Comparison of ENCODE assay signal across 8 mouse cellular contexts in the genomic region with DNA sequence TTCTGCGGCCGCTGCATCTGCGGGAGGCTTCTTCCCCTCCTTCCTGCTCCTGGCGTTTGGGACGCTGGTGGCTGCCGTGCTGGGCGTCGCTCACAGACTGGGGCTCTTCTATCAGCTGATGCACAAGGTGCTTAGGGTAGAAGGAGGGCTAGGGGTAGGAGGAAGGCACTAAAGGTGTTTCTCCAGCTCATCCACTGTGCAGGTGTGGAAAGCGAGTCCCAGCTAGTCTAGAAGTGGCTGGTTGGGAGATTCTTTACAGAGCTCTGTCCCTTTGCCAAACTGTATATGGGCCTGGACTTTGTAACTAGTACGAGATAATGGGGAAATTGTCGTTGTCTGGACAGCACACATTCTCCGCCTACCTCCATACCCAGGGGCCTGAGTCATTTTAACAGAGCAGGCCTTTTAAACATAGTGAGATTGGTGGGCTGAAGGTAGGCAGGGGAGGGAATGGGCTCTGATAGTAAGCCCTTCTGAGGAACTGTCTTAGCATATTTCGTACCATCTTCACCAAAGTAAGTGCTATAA. TPM values are rescaled to one million over a fixed set of nuclear protein-coding genes. Genes with fewer than 3 reads are reported as not detected.
A peak's percentile ranks its signal among the peaks of the same experiment; 100 is the strongest.
DNase-seq lines count a peak whose midpoint lies in the region; ATAC-seq and TF ChIP-seq lines count a peak whose summit lies in the region.

No protein-coding gene starts in this region.

- peak overlapping the region; percentile 96 for H3K27ac ChIP-seq in heart, adult 2 months
- H3K27ac ChIP-seq in CH12.LX (ENCODE audit: insufficient read depth, low read depth), result no peak overlapping the region
- H3K27ac ChIP-seq in forebrain, embryonic 15.5 days (replicated peaks), result peak overlapping the region; percentile 85
- peak overlapping the region; percentile 85 for H3K27ac ChIP-seq in liver, postnatal 0 days (ENCODE audit: low read depth)

- WGBS in heart, adult 2 months, result 6% methylated on average over 13 of the region's 13 CpGs
- 12% methylated on average over 13 of the region's 13 CpGs for WGBS in forebrain, embryonic 15.5 days
- 7% methylated on average over 13 of the region's 13 CpGs for WGBS in liver, postnatal 0 days (ENCODE audit: insufficient replicate concordance)

- H3K4me3 ChIP-seq in heart, adult 2 months, result peak overlapping the region; percentile 84
- H3K4me3 ChIP-seq in CH12.LX (replicated peaks in 1 of 3; ENCODE audit: low read depth in 2 of 3, low read length in 2 of 3, poor library complexity in 1 of 3), result peak overlapping the region; percentile 74 to 89 (median 82)
- H3K4me3 ChIP-seq in forebrain, embryonic 15.5 days, result peak overlapping the region; percentile 74
- peak overlapping the region; percentile 60 for H3K4me3 ChIP-seq in liver, postnatal 0 days (ENCODE audit: low read depth, low read length)

- no peak for TF ChIP-seq CTCF in heart, adult 2 months (IDR thresholded peaks at IDR 0.05)
- no peak for TF ChIP-seq CTCF in CH12.LX (conservative IDR thresholded peaks at IDR 0.05 in 1 of 2, IDR thresholded peaks at IDR 0.05 in 1 of 2; ENCODE audit: low read depth in 2 of 2, low read length in 2 of 2)
- no peak for TF ChIP-seq CTCF in liver, postnatal 0 days (IDR thresholded peaks at IDR 0.05; ENCODE audit: low read depth)

- peak overlapping the region; percentile 86 for H3K4me2 ChIP-seq in CH12.LX (ENCODE audit: insufficient read depth, low read depth, poor library complexity, severe bottlenecking)
- peak overlapping the region; percentile 76 for H3K4me2 ChIP-seq in forebrain, embryonic 15.5 days (replicated peaks)
- H3K4me2 ChIP-seq in liver, postnatal 0 days (ENCODE audit: low read depth, low read length), result peak overlapping the region; percentile 78

- no peak for TF ChIP-seq POLR2A in heart, adult 2 months (IDR thresholded peaks at IDR 0.05; ENCODE audit: insufficient read depth, low read depth, low read length)
- no peak for TF ChIP-seq POLR2A in CH12.LX (IDR thresholded peaks at IDR 0.05; ENCODE audit: low read depth, low read length)

- H3K36me3 ChIP-seq in heart, adult 2 months (ENCODE audit: control insufficient read depth, insufficient read depth, low read length), result no peaks in the 10 kb centered on the region
- H3K36me3 ChIP-seq in CH12.LX (replicated peaks in 1 of 2; ENCODE audit: control insufficient read depth in 1 of 2, insufficient read depth in 1 of 2, low read length in 1 of 2), result peaks cover 23 to 39% of the 10 kb centered on the region in 2 experiments
- peaks cover 6% of the 10 kb centered on the region for H3K36me3 ChIP-seq in forebrain, embryonic 15.5 days
- peaks cover 23% of the 10 kb centered on the region for H3K36me3 ChIP-seq in liver, postnatal 0 days (replicated peaks; ENCODE audit: insufficient read depth, low read length)

- ATAC-seq in forebrain, embryonic 15.5 days (replicated peaks), result peak; percentile 63
- ATAC-seq in liver, postnatal 0 days, result peak; percentile 18

- peaks cover 3% of the 10 kb centered on the region for H3K4me1 ChIP-seq in heart, adult 2 months (ENCODE audit: control insufficient read depth, insufficient read depth, low read length)
- H3K4me1 ChIP-seq in CH12.LX (ENCODE audit: control insufficient read depth in 1 of 2, insufficient read depth in 2 of 2), result peaks cover 8 to 22% of the 10 kb centered on the region in 2 experiments
- H3K4me1 ChIP-seq in forebrain, embryonic 15.5 days, result peaks cover 18% of the 10 kb centered on the region
- H3K4me1 ChIP-seq in liver, postnatal 0 days (ENCODE audit: insufficient read depth), result peaks cover 16% of the 10 kb centered on the region

- no peaks in the 10 kb centered on the region for H3K9me3 ChIP-seq in CH12.LX (replicated peaks; ENCODE audit: low read length)
- no peaks in the 10 kb centered on the region for H3K9me3 ChIP-seq in forebrain, embryonic 15.5 days
- no peaks in the 10 kb centered on the region for H3K9me3 ChIP-seq in liver, postnatal 0 days (ENCODE audit: low read length)

- H3K9ac ChIP-seq in heart, adult 2 months (ENCODE audit: low read depth, low read length), result peak overlapping the region; percentile 58
- peak overlapping the region; percentile 76 for H3K9ac ChIP-seq in CH12.LX (ENCODE audit: insufficient read depth, low read depth)
- H3K9ac ChIP-seq in forebrain, embryonic 15.5 days (replicated peaks), result peak overlapping the region; percentile 57
- H3K9ac ChIP-seq in liver, postnatal 0 days (replicated peaks), result peak overlapping the region; percentile 71

- intact Hi-C loops in heart, adult 2 months (cut with DNase I), result loop anchor here (1.0 to 10.0 kb wide), 2 partner anchors 16 to 150 kb away; a partner anchor contains a TSS

- in situ Hi-C loops in CH12.LX (cut with MboI; ENCODE audit: low pct_ligation_motif_present, low pct_unique_long_range_greater_than_20kb, low sequenced_read_pairs), result no loop called here

- dilution Hi-C loops in CH12.LX (cut with MboI; ENCODE audit: extremely low pct_ligation_motif_present, extremely low pct_unique_long_range_greater_than_20kb, low sequenced_read_pairs), result no loop called here

- H3K27me3 ChIP-seq in heart, adult 2 months (ENCODE audit: control insufficient read depth, insufficient read depth, low read length), result no peaks in the 10 kb centered on the region
- H3K27me3 ChIP-seq in CH12.LX (replicated peaks), result peaks cover 22% of the 10 kb centered on the region
- H3K27me3 ChIP-seq in forebrain, embryonic 15.5 days, result no peaks in the 10 kb centered on the region
- H3K27me3 ChIP-seq in liver, postnatal 0 days (ENCODE audit: insufficient read depth, low read length), result no peaks in the 10 kb centered on the region

- no peak for DNase-seq in heart, adult 2 months
- DNase-seq in heart, adult 9 months (ENCODE audit: low spot score in 2 of 2), result no peak
- DNase-seq in CH12.LX (ENCODE audit: extremely low read depth), result no peak
- no peak for DNase-seq in liver, postnatal 0 days
- no peak for DNase-seq in urinary bladder, postnatal 36 days (ENCODE audit: low spot score in 2 of 2)
- DNase-seq in layer of hippocampus, postnatal 36 days, result no peak
- DNase-seq in retina, postnatal 1 day, result no peak

- TF ChIP-seq EP300 in heart, adult 2 months (IDR thresholded peaks at IDR 0.05; ENCODE audit: insufficient read depth, low read depth, low read length), result no peak
- no peak for TF ChIP-seq EP300 in CH12.LX (IDR thresholded peaks at IDR 0.05; ENCODE audit: low read length)
- TF ChIP-seq EP300 in liver, postnatal 0 days (IDR thresholded peaks at IDR 0.05; ENCODE audit: low read depth), result no peak

- no peaks in the 10 kb centered on the region for H3K79me2 ChIP-seq in heart, adult 2 months (replicated peaks; ENCODE audit: control insufficient read depth, insufficient read depth, low read length)
- H3K79me2 ChIP-seq in CH12.LX (replicated peaks; ENCODE audit: control insufficient read depth, extremely low read depth, insufficient read depth, poor library complexity, severe bottlenecking), result no peaks in the 10 kb centered on the region

- TF ChIP-seq RAD21 in CH12.LX (IDR thresholded peaks at IDR 0.05; ENCODE audit: low read depth, low read length), result no peak

TF ChIP-seq in CH12.LX, 34 proteins besides CTCF, POLR2A, EP300 and RAD21:
- TF ChIP-seq MXI1 (IDR thresholded peaks at IDR 0.05; ENCODE audit: low read depth, low read length) (peak; percentile 26; the same call in 1 of the 2 replicates), SIN3A (IDR thresholded peaks at IDR 0.05; ENCODE audit: low read length) (peak; percentile 73), JUND (conservative IDR thresholded peaks at IDR 0.05; ENCODE audit: low read depth, low read length) (no peak)

RNA-seq across cellular contexts. Expression of a gene that starts 1.0 kb away (rescaled TPM):
- total RNA-seq in heart, adult 2 months (2021), result 10 to 100 TPM; 35.4 to 48.4 TPM
- 39.9 and 49.3 TPM in 2 replicates for polyA plus RNA-seq in heart, adult 2 months (2012; rRNA removed)
- 18.2 and 21.2 TPM in 2 replicates for total RNA-seq in CH12.LX (2012; rRNA removed)
- 11.7 and 16.0 TPM in 2 replicates for total RNA-seq in CH12.LX (2014; rRNA removed)
- polyA plus RNA-seq in CH12.LX (2012; ENCODE audit: insufficient read length, low read depth), result 20.4 and 20.5 TPM in 2 replicates
- 39.7 and 40.6 TPM in 2 replicates for polyA plus RNA-seq in forebrain, embryonic 15.5 days (2015; fragmentation: Nextera tagmentation; extraction: Ambion mirVana)
- polyA plus RNA-seq in liver, postnatal 0 days (2015; fragmentation: Nextera tagmentation; extraction: Ambion mirVana), result 37.1 and 39.1 TPM in 2 replicates
- total RNA-seq in layer of hippocampus, postnatal 36 days (2021), result 10 to 100 TPM; 15.6 to 24.1 TPM

RNA-seq across cellular contexts. Expression of a gene that starts 16.6 kb away (rescaled TPM):
- 10 to 100 TPM; 12.3 TPM for total RNA-seq in heart, adult 2 months (2021)
- 17.4 and 20.9 TPM in 2 replicates for polyA plus RNA-seq in heart, adult 2 months (2012; rRNA removed)
- total RNA-seq in CH12.LX (2012; rRNA removed), result not detected in 2 replicates
- total RNA-seq in CH12.LX (2014; rRNA removed), result not detected in 2 replicates
- polyA plus RNA-seq in CH12.LX (2012; ENCODE audit: insufficient read length, low read depth), result not detected in 2 replicates
- 3.6 TPM in 2 replicates for polyA plus RNA-seq in forebrain, embryonic 15.5 days (2015; fragmentation: Nextera tagmentation; extraction: Ambion mirVana)
- polyA plus RNA-seq in liver, postnatal 0 days (2015; fragmentation: Nextera tagmentation; extraction: Ambion mirVana), result 1.5 TPM in 2 replicates
- total RNA-seq in layer of hippocampus, postnatal 36 days (2021), result 1 to 10 TPM; 5.0 to 5.2 TPM

RNA-seq across cellular contexts. Expression of a gene that starts 42.7 kb away (rescaled TPM):
- not detected for total RNA-seq in heart, adult 2 months (2021)
- polyA plus RNA-seq in heart, adult 2 months (2012; rRNA removed), result not detected in 2 replicates
- total RNA-seq in CH12.LX (2012; rRNA removed) (not detected in 2 replicates), CH12.LX (2014; rRNA removed) (not detected in 2 replicates)
- polyA plus RNA-seq in CH12.LX (2012; ENCODE audit: insufficient read length, low read depth), result not detected in 2 replicates
- polyA plus RNA-seq in forebrain, embryonic 15.5 days (2015; fragmentation: Nextera tagmentation; extraction: Ambion mirVana), result not detected in 2 replicates
- polyA plus RNA-seq in liver, postnatal 0 days (2015; fragmentation: Nextera tagmentation; extraction: Ambion mirVana), result not detected in 2 replicates
- not detected for total RNA-seq in layer of hippocampus, postnatal 36 days (2021)

RNA-seq across cellular contexts. Expression of a gene that starts 57.9 kb away (rescaled TPM):
- not detected for total RNA-seq in heart, adult 2 months (2021)
- polyA plus RNA-seq in heart, adult 2 months (2012; rRNA removed), result not detected in 2 replicates
- total RNA-seq in CH12.LX (2012; rRNA removed), result not detected in 2 replicates
- not detected in 2 replicates for total RNA-seq in CH12.LX (2014; rRNA removed)
- polyA plus RNA-seq in CH12.LX (2012; ENCODE audit: insufficient read length, low read depth), result not detected in 2 replicates
- polyA plus RNA-seq in forebrain, embryonic 15.5 days (2015; fragmentation: Nextera tagmentation; extraction: Ambion mirVana), result not detected in 2 replicates
- 0.09 TPM in 1 of 2 replicates, not detected in the other for polyA plus RNA-seq in liver, postnatal 0 days (2015; fragmentation: Nextera tagmentation; extraction: Ambion mirVana)
- not detected for total RNA-seq in layer of hippocampus, postnatal 36 days (2021)
